Mouse (Mus musculus) lung, embryonic 14.5 days (tissue): ENCODE measurements around the gene Pacs1. TPM values are rescaled to one million over a fixed set of nuclear protein-coding genes. Genes with fewer than 3 reads are reported as not detected.

Experiments used
- ATAC-seq: fragments of 200-750 bp; cut with Nextera tagmentation; 2 replicates; pipeline ENCODE4 v1.8.0; 2017; ENCODE audit warnings: mild to moderate bottlenecking, moderate TSS enrichment, moderate library complexity; ENCODE audit not compliant: insufficient read depth
- DNase-seq: peaks from one replicate; pipeline ENCODE4 v3.0.0-alpha.2; 2015
- H3K27ac ChIP-seq: fragments of 300-500 bp; sonication (generic); 2 replicates; pipeline ENCODE4 v1.5.1; 2014; ENCODE audit warnings: low read depth, mild to moderate bottlenecking, moderate library complexity
- H3K27me3 ChIP-seq: fragments of 300-500 bp; sonication (generic); 2 replicates; pipeline ENCODE4 v1.6.1; 2014; ENCODE audit warnings: low read length, control low read depth; ENCODE audit not compliant: insufficient read depth
- H3K36me3 ChIP-seq: fragments of 300-500 bp; sonication (generic); 2 replicates; pipeline ENCODE4 v1.6.1; 2014; ENCODE audit warnings: control low read depth; ENCODE audit not compliant: insufficient read depth
- H3K4me1 ChIP-seq: fragments of 300-500 bp; sonication (generic); 2 replicates; pipeline ENCODE4 v1.6.1; 2014; ENCODE audit warnings: antibody characterized with exemption, control low read depth; ENCODE audit not compliant: insufficient read depth
- H3K4me2 ChIP-seq: fragments of 300-500 bp; sonication (generic); 2 replicates; pipeline ENCODE4 v1.6.1; 2014; ENCODE audit warnings: mild to moderate bottlenecking
- H3K4me3 ChIP-seq: fragments of 300-500 bp; sonication (generic); 2 replicates; pipeline ENCODE4 v1.5.1; 2014; ENCODE audit warnings: low read depth, low read length
- H3K9ac ChIP-seq: fragments of 300-500 bp; sonication (generic); 2 replicates; pipeline ENCODE4 v1.6.1; 2014
- H3K9me3 ChIP-seq: fragments of 300-500 bp; sonication (generic); 2 replicates; pipeline ENCODE4 v1.6.1; 2016; ENCODE audit warnings: low read depth, low read length, control low read depth
- CTCF ChIP-seq: IDR thresholded peaks from 2 replicates; pipeline ENCODE4 v1.5.1; 2016; ENCODE audit warnings: antibody characterized with exemption, low read depth
- WGBS: fragments of 180-500 bp; shearing (Covaris S2); extraction: QIAGEN DNeasy Blood & Tissue Kit; methylation state at CpG from one replicate; pipeline ENCODE4 v1.1.7; 2014; 5-methylcytosine and 5-hydroxymethylcytosine counted together
- polyA plus RNA-seq: library from polyadenylated mRNA; unstranded; fragments of >200 nt; fragmentation: Nextera tagmentation; extraction: Ambion mirVana; gene quantifications from 2 replicates; pipeline ENCODE4 v1.2.1, GENCODE M21; 2014

Pacs1 gene
- polyA plus RNA-seq, 1 experiment from 2014 or later = 31.8 TPM

DNA sequence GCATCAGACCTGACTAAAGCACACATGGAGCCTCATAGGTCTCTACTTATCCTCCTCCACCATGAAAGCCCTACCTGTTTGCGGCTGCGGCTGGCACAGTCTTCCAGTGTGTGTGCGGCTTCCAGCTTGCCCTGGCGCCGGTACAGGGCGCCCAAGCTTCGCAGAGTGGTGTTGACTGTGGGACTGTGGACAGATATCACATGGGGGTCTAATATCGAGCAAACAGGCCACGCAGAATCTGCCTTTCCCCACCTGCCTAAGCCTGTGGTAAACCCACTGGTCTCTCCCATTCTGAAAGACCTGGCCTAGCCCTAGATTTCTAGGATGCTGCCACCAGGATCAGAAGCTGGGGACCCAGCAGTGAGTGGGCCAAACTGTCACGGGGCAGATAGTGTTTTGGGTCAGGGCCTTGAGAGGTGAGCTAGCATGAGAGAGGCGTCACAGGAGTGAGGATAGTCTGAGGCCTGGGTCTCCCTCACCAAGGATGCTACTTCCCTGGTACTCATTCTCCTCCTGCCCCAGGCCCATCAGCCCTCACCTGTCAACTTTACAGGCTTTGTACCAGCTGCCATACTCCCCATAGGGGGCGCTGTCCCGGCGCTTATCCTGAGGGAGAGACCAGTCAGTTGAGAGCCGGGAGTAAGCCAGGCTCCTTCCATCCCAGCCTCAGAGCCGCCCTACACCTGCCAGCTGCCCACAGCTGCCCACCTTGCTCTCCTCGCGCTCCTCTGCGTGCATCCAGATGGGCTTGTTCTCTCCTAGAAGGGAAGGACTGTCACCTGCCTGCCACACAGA is 163.1 kb downstream of the Pacs1 start:
- H3K4me2 ChIP-seq = no peak overlapping the region
- H3K27me3 ChIP-seq = no peaks in the 10 kb centered on the region
- ATAC-seq = no peak
- H3K36me3 ChIP-seq = peaks cover 54% of the 10 kb centered on the region
- peaks cover 5% of the 10 kb centered on the region; the same call in 1 of the 2 replicates for H3K4me1 ChIP-seq
- H3K4me3 ChIP-seq = no peak overlapping the region
- 70% methylated on average over 19 of the region's 19 CpGs for WGBS
- TF ChIP-seq CTCF = peak; percentile 45
- no peak overlapping the region; the same call in 1 of the 2 replicates for H3K9ac ChIP-seq
- peak overlapping the region; percentile 45; the same call in 1 of the 2 replicates for H3K27ac ChIP-seq
- no peak for DNase-seq
- H3K9me3 ChIP-seq = no peaks in the 10 kb centered on the region

DNA sequence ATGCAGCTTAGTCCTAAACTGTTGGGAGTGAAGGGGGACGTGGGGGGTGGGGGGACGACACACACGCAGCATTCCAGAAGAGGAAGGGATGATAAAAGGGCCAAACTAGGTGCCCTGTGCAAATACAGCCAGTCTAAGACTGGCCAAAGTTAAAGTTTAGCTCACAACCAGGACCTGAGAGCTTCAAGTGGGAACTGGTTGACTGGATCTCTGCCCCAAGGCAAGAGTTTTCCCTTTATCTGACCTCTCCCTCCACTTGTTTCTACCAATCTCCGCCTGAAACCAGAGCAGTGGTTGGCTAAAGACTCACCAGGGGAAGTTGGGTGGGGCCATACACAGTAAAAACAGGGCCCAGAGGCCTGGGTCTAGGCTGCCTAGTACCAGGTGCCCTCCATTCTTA is 164.2 kb downstream of the Pacs1 start:
- Histone ChIP-seq H3K27ac (no peak overlapping the region), H3K4me3 (no peak overlapping the region), H3K4me2 (no peak overlapping the region), H3K27me3 (no peaks in the 10 kb centered on the region), H3K9me3 (no peaks in the 10 kb centered on the region), H3K36me3 (peaks cover 61% of the 10 kb centered on the region), H3K9ac (no peak overlapping the region), H3K4me1 (peaks cover 5% of the 10 kb centered on the region; the same call in 1 of the 2 replicates)
- TF ChIP-seq CTCF = no peak
- ATAC-seq (no peak), DNase-seq (no peak)
- 35% methylated on average over 4 of the region's 4 CpGs for WGBS

DNA sequence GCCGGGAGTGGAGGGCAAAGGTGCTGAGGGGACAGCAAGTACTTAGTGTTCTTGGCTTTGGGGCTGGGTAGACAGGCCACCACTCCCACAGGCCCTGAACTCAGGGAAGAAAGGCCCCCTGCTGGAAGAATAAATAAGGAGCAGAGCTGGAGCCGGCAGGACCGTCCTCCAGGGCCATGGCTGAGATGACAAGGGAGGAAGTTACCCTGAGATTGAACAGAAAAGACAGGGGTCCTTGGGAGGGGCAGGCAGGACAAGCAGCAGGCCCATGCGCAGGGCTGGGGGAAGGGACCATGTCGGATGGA is 164.7 kb downstream of the Pacs1 start:
- H3K36me3 ChIP-seq = peaks cover 61% of the 10 kb centered on the region

DNA sequence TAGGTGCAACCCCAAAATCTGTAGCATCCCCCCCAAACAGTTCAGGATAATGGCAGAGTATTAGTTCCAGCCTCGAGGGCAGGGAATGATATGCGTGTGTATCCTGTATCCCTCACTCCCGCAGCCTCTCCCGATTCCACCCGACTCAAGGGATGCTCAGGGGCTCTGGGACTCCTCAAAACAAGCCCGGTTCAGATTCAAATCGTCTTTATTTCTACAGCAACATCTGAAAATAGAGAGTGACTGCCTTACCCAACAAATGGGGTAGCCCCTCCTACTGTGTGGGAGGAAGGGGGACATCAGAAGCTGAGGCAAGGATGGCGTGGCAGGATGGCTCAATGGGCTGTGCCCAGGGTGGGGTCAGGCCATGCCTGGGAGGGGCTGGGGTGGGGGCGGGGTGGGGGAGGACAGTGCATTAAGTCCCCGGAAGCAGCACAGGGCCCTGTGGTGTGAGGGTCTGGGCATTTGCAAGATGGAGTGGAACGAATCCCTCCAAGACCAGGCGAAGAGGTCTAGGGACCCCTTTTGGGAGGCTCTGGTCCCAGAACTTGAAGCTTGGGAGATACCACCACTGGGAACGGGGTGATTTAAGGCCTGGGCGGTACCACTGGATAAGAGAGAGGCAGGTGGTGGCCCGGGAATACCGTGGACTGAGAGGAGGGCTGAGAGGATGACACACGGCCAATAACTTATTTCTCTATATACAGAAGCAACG is 165.2 kb downstream of the Pacs1 start:
- no peak for DNase-seq
- Histone ChIP-seq H3K36me3 (peaks cover 64% of the 10 kb centered on the region), H3K27ac (no peak overlapping the region), H3K4me2 (0 out of 2 replicates have a peak overlapping the region, but pooled peaks have one; percentile 48), H3K9me3 (no peaks in the 10 kb centered on the region), H3K27me3 (no peaks in the 10 kb centered on the region), H3K4me1 (peaks cover 5% of the 10 kb centered on the region; the same call in 1 of the 2 replicates), H3K9ac (no peak overlapping the region), H3K4me3 (no peak overlapping the region)
- 69% methylated on average over 18 of the region's 18 CpGs for WGBS
- no peak for ATAC-seq
- no peak for TF ChIP-seq CTCF

More for the DNA sequence above, 164.7 kb downstream of the Pacs1 start:
- Histone ChIP-seq H3K4me2 (no peak overlapping the region), H3K9me3 (no peaks in the 10 kb centered on the region), H3K27me3 (no peaks in the 10 kb centered on the region), H3K9ac (no peak overlapping the region), H3K4me3 (no peak overlapping the region), H3K27ac (no peak overlapping the region), H3K4me1 (peaks cover 5% of the 10 kb centered on the region; the same call in 1 of the 2 replicates)
- ATAC-seq (0 out of 2 replicates have a peak, but pooled peaks have one; percentile 7), DNase-seq (peak; percentile 72)
- whole genome bisulfite sequencing = 22% methylated on average over 5 of the region's 5 CpGs
- peak; percentile 63 for TF ChIP-seq CTCF

- H3K4me1 ChIP-seq = peaks cover 5% of the 10 kb centered on the region; the same call in 1 of the 2 replicates
- peak within 1 kb of the TSS; percentile 87 for H3K9ac ChIP-seq
- ATAC-seq (peak; percentile 97), DNase-seq (peak; percentile 100)
- H3K9me3 ChIP-seq = no peaks in the 10 kb centered on the region
- TF ChIP-seq CTCF = no peak
- peak within 1 kb of the TSS; percentile 89 for H3K4me2 ChIP-seq
- H3K27me3 ChIP-seq = no peaks in the 10 kb centered on the region
- WGBS = under 1% methylated on average over 46 of the region's 46 CpGs
- peak within 1 kb of the TSS; percentile 91 for H3K27ac ChIP-seq
- peaks cover 64% of the 10 kb centered on the region for H3K36me3 ChIP-seq
- H3K4me3 ChIP-seq = peak within 1 kb of the TSS; percentile 81
These were observed 166.2 kb downstream of the Pacs1 start, which contains the start of gene Rab1b for GRCm38 (mm10) chr19:5106731-5107191. Gene Rab1b (minus strand): TSS chr19:5107072.

DNA sequence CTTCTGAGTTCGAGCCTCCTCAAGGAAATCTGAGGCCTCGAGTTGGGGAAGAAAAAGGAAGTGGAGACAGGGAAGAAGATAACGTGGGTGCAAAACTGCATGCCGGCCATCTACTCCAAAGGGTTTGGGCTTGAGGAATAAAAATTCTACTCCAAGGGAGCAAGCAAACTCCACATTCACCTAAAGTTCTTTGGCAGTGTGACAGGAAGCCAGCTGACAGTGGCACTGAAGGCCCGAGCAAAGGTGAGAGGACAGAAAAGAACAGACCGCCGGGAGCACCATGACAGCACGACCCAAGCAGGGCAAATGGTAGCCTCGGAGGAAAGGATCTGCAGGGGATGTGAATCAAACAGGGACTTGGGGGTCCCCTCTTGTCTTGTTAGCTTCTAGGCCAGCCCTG is 166.8 kb downstream of the Pacs1 start:
- peak overlapping the region; percentile 89 for H3K4me2 ChIP-seq
- peaks cover 5% of the 10 kb centered on the region; the same call in 1 of the 2 replicates for H3K4me1 ChIP-seq
- peaks cover 64% of the 10 kb centered on the region for H3K36me3 ChIP-seq
- DNase-seq (no peak), ATAC-seq (no peak)
- H3K9me3 ChIP-seq = no peaks in the 10 kb centered on the region
- WGBS = 4% methylated on average over 9 of the region's 9 CpGs
- H3K27ac ChIP-seq = peak overlapping the region; percentile 91; the same call in 1 of the 2 replicates
- peak overlapping the region; percentile 81 for H3K4me3 ChIP-seq
- no peaks in the 10 kb centered on the region for H3K27me3 ChIP-seq
- H3K9ac ChIP-seq = peak overlapping the region; percentile 87
- no peak for TF ChIP-seq CTCF
